Mouse (Mus musculus): ENCODE results near the gene Kirrel2. TPM values are rescaled to one million over a fixed set of nuclear protein-coding genes. Genes with fewer than 3 reads are reported as not detected.
"Not testable (repeated sequence)": the region's sequence is repeated elsewhere in the genome, so short reads cannot be mapped to it uniquely, and the experiment has no call there.

The Kirrel2 gene
- polyA plus RNA-seq (2017; shearing (Covaris generic)): not detected

DNA sequence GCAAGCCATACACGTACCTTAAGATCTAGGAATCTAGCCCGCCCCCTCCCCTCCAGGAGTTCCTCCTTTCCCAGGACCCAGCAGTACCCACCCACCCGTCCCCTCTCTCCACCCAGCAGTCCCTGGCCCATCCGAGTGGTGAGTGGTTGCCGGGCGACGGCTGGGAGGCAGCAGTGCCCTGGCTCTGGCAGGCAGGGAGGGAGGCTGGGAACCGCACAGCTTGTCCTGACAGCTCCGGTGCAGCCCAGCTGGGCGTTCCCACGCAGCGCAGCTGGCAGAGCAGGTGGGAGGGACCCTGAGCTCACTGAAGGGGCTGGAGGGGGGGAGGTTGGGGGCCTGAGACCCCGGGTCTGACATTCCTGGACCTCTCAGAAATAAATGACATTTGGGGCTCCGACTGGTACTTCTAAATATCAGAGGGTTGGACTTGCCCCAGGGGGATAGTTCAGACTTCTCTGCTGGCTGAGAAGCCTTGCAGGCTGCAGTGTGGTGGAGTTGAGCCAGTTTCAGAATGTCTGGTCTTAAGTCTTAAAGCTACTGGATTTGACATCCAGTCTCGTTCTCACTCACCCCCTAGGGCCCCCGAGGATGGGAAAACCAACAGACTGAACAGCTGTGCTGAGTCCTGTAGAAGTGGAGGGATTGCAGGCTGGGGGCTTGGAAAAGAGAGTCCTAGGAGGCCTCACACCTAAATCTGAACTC is at the start of gene Kirrel2, which contains the start of gene Nphs1:
Gene Kirrel2 (minus strand): TSS at position 62 of the 702 bp plus-strand sequence.
Gene Nphs1 (plus strand): TSS at position 687 of the 702 bp plus-strand sequence.
- no peak for ATAC-seq

DNA sequence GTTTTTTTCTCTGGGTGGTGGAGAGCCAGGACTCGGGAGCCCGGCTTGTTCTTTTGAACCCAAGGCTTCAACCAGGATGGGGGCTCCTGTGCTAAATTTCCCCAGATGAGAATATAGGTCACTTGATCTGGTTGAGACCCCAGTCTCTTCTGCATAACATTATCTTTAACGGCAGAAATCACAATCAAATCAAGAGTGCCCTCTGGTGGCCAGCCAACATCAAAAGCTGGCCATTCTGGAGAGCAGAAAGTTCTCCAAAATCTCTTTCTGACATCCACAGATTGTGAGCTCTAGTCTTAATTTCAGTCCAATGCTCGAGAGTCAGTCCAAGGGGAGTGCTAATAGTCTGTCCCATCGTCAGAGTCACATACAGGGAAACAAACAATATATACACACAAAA is 43.7 kb upstream of the Kirrel2 start:
- not testable (repeated sequence) for ATAC-seq

DNA sequence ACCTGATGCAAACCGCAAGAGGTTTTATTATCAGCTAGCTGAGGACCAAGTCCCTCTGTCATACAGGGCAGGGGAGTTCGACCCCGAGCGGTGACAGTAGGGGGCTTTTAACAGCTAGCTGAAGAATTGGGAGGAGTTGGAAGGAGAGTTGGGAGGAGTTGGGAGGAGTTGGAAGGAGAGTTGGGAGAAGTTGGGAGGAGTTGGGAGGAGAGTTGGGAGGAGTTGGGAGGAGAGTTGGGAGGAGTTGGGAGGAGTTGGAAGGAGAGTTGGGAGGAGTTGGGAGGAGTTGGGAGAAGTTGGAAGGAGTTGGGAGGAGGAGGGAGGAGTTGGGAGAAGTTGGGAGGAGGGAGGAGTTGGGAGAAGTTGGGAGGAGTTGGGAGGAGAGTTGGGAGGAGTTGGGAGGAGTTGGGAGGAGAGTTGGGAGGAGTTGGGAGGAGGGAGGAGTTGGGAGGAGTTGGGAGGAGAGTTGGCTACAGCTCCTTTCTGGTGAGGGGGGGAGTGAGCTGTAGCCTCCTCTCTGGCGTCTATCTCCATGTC is 38.1 kb upstream of the Kirrel2 start:
- not testable (repeated sequence) for ATAC-seq

DNA sequence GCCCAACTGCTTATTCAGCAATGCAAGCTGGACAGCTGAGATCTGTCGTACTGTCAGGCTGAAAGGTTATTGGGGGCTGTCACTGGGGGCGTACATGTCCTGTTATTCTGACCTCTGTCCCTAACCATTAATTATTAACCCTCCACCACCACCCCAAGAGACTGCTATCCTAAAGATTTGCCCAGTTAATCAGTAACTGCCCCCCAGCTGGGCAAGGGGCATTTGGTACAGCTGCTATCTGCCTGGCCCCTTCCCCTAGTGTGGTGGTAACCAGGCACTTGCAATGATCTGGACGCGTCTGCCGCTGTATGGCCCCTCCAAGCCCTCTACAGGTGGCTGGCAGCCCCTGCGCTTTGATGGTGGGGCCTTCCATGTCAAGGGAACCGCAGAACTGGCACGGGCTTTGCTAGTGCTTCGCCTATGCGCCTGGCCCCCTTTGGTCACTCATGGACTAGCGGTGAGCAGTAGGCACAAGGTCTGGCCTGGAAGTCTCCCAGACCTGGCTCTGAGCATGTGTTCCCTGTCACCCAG is 36.0 kb upstream of the Kirrel2 start, which contains the start of gene Prodh2:
Gene Prodh2 (plus strand): TSS at position 222 of the 531 bp plus-strand sequence.
- no peak for ATAC-seq

DNA sequence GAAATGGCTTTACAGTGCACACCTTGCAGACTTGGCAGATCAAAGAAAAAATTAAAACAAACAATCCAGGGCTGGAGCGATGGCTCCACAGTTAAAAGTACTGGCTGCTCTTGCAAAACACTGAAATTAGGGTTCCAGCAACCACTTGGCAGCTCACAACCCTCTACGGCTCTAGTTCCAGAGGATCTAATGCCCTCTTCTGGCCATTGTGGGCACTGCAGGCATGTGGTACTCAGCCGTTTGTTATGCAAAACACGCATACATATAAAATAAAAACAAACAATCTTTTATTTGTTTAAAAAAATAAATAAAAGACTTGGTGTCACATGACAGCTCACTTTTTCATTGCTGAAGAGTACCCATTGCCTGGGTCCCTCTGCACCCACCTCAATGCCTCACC is 35.3 kb upstream of the Kirrel2 start:
- peak; percentile 26 for ATAC-seq

DNA sequence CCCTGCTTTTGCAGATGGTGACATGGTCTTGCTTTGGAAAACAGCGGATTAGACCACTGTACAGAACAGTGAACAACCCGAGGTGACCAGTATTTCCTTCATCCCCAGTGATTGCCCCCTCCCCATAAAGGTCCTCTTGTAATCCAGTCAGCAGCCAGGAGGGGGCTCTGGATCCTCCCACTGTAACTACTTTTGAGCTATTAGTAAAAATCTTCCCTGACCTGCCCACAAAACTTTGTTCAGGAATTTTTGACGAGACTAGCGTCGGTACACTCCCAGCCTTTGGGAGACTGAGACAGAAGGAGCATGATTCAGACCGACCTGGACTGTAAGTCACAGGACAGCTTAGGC is 33.4 kb upstream of the Kirrel2 start:
- no peak for ATAC-seq

DNA sequence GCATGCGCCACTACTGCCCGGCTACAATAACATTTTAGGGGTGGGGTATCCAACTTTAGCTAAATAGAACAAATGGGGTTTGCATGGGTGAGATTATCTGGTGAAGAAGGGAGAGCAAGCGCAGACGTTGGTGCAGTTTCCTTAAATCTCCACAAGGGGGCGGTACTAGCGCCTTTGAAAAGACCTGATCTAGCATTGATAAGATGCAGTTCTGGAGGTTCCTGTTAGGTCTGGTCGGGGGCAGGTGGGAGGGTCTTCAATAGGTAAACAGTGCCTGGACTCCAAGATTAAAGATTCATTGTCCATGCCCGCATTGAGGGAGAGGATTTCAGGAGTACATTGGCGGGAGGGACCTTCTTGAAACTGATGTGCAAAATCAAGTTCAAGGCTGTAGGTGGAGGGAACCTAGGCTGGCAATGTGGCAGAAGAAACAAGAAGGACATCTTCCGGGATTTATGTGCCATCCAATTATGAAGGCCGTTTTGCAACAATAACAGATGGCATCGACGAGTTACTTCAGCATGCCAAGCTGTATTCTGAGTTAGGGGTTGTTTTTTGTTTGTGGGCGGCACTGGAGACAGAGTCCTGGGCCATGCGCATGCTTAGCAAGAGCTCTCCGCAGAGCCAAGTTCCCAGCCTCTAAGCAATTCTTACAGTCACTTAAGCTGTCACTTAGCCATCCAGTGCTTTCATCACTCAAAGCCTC is 32.9 kb upstream of the Kirrel2 start:
- peak; percentile 32 for ATAC-seq

DNA sequence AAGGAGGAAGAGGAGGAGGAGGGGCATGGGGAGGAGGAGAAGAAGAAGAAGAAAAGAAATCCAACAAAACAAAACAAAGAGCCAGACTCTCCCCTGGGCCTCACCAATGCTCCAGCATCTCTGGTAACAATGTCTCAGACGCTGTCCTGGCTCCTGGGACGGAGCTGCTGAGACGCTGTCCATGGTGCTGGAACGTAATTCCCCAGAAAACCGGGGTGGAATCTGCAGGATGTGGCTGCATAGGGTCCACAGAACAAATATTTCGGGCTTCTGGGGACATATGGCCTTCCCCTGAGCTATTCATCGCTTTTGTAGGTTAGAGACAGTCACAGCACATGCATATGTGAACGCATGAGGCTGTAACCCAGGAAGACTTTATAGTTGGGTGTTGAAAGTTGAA is 26.8 kb upstream of the Kirrel2 start:
- ATAC-seq: no peak

DNA sequence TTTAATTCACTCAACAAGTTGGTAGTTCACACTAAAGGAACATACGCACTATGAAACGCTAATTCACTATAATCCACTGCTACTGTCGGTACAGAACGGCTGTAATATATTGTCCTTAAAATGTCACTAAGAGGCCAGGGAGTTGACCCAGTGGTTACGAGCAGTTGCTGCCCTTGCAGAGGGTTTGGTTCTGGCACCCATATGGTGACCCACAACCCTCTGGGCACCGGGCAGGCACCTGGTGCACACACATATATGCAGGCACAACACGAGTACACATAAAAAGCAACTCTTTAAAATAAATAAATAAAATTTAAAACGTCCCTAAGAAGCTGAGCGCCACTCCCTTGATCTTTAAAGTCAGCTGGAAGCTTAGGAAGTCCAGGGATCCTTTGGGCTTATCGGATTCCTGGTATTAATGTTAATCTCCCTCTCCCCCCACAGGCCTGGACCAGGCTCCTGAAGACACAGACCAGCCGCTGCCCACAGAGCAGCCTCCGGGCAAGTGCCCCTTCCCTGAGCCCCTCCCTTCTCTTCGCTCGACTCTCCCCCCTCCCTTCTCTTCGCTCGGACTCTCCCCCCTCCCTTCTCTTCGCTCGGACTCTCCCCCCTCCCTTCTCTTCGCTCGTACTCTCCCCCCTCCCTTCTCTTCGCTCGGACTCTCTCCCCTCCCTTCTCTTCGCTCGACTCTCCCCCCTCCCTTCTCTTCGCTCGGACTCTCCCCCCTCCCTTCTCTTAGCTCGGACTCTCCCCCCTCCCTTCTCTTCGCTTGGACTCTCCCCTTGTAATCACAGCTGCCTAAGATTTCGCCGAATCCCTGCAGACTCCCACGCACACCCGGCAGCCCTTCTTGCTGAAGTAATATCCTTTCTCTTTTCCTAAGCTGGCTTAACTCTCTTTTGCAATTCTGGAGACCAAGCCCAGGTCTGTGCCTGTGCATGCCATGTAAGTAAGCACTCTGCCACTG is 20.2 kb upstream of the Kirrel2 start:
- ATAC-seq: no peak

DNA sequence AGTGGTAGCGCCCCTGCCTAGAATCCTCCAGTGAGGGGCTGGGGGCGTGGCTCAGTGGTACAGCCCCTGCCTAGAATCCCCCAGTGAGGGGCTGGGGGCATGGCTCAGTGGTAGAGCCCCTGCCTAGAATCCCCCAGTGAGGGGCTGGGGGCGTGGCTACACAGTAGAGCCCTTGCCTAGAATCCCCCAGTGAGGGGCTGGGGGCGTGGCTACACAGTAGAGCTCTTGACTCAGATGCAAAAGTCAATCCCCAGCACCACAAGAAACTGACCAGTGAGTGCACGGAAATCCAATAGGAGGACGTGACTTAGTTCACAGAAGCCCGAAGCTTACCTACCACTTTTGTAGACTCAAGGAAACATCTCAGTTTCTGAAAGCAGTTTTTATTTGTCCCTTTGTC is 18.6 kb upstream of the Kirrel2 start:
- ATAC-seq: not testable (repeated sequence)

DNA sequence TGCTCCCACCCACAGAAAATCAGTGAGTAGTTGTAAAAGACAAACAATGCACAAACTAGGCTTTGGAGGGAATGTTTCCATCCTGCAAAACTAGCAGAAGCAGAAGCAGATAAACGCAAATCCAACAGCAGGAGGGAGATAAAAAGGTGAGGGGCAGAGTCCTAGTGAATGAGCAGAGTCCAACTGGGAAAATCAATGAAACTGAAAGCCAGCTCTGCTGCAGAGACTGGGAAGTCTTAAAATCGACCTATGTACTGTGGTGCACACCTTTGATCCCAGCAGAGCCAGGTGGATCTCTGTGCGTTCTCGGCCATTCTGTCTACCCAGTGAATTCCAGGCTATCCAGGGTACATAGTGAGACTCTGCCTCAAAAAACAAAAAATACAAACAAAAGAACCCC is 17.5 kb upstream of the Kirrel2 start:
- ATAC-seq: no peak

DNA sequence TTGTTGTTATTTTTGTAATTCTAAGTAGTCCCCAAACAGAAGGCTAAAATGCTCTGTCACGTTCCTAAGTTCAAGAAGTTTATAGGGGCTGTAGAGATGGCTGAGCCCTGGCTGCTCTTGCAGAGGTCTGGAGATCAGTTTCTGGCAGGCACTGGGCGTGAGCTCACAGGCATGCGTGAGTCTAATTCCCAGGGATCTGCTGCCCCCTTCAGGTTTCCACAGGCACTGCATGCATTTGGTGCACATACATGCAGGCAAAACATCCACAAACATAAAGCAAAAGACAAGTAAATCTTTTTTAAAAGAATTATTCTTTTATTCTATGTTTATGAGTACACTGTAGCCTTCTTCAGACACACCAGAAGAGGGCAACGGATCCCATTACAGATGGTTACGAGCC is 14.9 kb upstream of the Kirrel2 start:
- no peak for ATAC-seq

DNA sequence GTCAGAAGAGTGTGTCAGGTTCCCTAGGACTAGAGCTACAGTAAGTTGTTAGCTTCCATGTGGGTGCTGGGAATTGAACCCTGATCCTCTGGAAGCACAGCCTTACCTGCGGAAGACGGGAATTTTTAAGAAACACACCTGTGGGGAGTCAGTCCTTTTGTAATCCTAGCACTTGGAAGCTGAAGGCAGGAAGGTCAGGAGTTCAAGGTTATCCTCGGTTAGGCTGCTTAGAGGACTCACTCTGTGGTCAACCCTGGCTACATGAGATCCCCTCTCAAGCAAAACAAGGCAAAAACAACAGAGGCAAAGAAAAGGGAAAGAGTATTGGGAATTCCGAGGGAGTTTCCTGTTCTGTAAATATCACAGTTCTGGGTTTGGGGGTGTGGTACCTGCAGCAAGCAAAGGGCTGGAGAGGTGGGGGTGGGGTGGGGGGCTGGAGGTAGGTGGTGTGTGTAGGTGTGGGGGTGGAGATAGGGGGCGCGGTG is 7.4 kb upstream of the Kirrel2 start:
- ATAC-seq: no peak

DNA sequence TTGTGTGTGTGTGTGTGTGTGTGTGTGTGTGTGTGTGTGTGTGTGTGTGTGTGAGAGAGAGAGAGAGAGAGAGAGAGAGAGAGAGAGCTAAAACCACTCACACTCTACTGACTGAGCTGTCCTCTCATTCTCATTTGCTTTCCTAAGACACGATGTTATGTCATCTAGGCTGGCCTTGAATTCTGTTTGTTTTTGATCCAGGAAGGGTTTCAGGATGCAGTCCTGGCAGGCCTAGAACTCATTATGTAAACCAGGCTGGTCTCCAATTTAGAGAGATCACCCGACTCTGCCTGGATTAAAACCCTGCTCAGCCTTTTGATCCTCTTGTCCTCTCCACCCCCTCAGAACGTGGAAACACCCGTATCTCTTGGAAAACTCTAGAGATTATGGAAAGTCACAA is 6.5 kb upstream of the Kirrel2 start:
- ATAC-seq: no peak

DNA sequence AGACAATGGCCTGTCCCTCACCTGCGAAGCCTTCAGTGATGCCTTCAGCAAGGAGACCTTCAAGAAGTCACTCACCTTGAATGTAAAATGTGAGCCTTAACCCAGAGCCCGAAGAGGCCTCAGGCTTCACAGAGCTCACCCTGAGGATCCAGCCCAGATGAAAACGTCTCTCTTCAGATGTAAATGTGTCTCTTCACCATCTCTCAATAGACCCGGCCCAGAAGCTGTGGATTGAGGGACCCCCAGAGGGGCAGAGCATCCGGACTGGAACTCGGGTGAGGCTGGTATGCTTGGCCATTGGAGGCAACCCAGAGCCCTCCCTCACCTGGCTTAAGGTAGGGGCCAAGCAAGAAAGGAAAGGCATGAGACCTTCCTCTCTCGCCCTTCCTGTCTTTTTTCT is 6.1 kb upstream of the Kirrel2 start:
- ATAC-seq: no peak

DNA sequence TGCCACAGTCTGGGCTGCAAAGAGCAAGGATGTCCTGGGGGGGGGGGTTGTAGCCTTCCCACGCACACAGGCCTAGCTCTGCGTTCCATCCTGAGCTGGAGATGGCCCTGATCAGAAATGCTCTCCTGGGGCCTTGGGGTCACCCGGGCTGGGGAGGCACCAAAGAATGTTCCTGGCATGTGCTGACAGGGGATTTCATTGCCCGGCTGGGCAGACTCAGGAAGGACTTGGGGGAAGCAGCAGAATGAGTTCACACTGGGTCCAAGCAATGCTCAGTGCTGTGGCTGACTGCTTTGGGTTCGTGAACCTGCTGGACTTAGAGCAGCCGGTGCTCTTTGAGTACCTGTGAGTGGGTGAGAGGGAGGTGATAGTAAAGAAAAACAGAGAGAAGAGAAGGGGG is 2.0 kb upstream of the Kirrel2 start:
- ATAC-seq: no peak

DNA sequence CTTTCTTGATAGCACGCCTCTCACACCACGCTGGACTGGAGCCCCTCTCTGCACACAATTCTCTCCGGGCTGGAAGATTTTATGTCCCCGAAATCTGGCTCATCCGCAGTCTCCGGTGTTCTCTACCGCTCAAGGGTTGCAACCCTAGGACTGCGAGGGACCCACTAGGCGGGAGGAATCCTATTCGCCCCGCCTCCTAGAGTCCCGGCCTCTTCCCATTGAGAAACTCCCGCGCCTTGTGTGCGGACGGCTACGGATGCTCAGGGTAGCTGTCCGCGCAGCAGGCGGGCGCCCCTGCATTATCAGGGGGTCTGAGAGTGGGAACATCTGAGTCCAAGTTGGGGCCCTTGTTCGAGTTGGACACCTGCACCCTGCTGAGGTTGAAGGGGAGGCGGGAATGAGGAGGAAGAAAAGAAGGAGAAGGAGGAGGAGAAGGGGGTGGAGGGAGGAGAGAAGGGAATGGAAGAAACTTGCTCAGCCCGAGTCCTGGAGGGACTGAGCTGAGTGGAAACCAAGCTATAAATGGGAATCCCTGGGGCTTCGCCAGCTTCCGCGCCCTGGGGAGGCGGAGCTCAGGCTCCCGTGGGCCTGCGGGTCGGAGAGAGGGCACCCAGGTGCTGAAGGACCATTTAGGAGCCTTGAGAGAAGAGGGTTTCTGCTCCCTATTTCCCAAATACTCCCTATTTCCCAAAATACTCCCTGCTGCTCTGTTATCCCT is 420 bp downstream of the Kirrel2 start:
- no peak for ATAC-seq

DNA sequence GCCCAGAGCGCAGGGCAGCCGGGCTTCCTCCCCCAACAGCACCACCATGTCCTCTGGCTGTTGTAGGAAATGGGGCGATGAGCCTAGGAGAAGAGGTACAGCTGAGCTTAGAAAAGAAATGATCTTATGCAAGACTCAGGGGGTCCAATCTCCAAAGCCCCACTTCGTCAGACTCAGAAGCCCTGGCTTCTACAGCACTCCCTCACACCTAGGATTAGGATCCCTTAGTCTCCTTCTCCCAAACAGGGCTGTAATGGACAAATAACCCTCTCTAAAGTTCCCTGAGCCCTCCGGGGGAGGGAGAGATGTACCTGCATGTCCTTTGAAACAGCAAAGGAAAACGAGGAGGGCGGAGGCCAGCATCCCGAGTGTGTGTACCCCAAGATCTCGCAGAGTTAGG is 1.0 kb downstream of the Kirrel2 start:
- no peak for ATAC-seq

DNA sequence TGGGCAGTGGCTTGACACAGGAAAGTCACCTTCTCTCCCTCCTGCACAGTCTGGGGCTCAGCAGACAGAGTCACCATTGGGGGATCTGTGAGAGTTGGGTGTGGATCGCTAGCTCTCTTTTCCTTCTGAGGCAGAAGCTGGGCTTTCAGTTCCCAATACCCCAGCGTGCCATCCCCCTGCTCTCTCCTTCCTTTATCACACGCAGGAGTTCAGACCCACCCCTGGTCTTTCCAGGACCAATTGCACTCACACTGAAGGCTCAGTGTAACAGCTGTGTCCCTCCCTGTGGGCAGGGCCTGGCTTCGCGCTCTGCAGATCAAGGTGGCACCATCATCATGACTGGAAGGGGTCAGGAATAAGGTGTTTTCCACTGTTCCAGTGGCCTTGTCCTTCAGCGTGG is 3.2 kb downstream of the Kirrel2 start:
- peak; percentile 8 for ATAC-seq

DNA sequence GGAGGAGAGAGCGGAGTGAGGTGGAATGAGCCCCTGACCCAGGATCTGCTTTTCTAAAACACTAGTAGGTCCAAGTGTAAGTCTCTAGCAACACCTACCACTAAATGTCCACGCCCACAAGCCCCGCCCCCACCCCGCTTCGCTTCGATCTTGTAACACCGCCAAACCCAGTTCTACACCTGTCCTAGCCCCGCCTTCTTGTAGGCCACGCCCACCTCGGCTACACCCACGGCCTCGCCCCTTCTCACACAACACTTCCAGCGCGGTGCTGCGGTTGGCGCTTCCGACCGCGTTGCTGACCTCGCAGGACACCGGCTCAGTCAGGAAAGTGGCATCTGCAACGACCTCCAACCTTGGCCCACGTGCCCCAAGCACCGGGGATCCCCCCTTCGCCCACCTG is 3.7 kb downstream of the Kirrel2 start:
- peak; percentile 77 for ATAC-seq

DNA sequence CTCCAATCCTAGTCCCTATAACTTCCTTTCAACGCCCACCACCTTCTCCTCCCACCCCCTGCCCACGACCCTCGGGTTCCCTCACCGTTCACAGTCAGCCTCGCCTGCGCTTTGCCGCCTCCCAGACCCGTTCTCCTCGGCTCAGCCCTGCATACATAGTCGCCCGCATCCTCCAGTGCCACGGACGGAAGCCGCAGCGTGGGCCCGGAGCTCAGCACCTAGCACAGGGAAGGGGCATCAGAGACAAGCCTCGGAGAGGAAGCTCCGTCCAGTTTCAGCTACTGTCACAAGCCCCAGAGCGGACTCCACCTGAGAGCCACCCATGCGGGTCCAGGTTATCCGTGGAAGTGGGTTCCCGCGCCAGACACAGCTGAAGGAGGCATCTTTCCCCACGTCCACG is 4.2 kb downstream of the Kirrel2 start:
- ATAC-seq: peak; percentile 54

DNA sequence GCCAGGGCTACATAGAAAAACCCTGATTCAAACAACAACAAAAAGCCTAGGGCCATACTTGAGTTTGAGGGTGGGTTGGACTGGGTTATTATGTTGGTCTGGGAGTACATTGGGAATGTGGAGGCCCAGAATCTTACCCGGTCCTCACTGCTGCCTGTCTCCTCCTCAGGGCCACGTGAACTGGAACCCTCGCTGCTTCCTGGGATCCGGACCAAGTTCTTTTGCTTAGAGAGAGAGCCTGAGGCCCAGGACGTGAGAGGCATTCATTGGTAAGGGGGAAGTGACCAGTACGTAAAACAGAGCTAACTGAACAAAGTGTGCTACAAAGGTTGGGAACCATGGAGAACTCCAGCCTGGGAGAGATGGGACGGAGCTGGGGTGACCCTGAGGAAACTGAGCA is 7.2 kb downstream of the Kirrel2 start:
- ATAC-seq: no peak

All from CD4-positive, CD25-positive, alpha-beta regulatory T cell, adult 4 months (primary cell).